Mouse (Mus musculus) kidney, postnatal 10 days (tissue): ENCODE measurements around the gene Nsun2.

Experiments used
- DNase-seq: peaks from one replicate; pipeline ENCODE4 v3.0.0; 2021; ENCODE audit warnings: mixed read lengths

Nsun2 gene

DNA sequence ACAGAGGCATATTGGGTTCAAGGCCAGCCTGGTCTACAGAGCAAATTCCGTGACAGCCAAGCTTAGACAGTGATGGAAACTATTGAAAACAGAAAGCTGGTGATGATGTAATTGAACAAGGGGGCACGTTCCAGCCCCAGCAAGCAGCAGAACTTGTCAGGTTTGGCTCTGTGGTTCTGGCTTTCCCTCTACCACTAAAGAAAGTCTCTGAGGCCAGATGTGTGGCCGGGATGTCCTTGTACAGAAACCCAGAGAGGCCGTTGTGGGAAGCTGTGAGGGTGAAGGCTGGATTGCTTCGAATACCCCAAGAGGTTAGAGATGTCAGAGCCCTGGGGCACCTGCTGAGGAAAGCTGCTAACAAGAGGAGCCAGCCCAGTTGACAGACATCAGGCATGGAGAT, 105.7 kb downstream of the Nsun2 start:
- DNase-seq: no peak

DNA sequence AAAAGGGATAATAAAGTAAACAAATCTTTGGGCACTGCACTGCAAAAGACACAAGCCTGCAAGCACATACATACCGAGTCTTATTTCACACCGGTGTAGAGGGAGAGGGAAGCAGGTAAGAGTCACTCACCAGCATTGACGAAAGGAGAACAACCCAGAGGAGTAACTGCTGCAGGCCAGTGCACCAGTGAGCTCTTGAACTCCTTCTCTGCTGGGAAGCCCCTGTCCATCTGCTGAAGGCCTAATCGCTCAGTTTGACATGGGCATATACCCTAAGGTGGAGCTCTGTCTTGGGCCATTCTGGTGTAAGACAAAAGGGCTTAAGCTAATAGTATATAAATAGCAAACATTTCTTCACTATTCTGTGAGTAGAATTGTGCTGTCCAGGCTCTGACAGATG, 106.6 kb downstream of the Nsun2 start:
- no peak for DNase-seq

DNA sequence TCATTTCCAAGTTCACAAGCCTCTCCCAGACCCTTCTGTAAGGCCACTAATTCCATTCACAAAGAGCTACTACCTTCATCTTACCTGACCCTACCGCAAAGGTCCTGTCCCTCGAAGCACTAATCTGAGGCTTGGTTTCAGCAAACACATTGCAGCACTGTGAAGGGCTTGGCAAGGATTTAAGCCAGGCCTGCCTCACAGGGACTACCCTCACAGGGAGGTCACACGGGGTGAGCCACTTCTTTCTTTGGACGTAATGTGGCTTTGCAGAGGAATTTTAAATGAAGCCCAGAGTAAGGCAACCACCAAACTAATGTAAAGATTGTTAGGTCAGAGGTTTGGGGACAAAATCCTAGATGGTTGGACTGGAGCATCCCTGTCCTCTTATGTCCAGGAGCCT, 107.0 kb downstream of the Nsun2 start:
- DNase-seq: no peak

DNA sequence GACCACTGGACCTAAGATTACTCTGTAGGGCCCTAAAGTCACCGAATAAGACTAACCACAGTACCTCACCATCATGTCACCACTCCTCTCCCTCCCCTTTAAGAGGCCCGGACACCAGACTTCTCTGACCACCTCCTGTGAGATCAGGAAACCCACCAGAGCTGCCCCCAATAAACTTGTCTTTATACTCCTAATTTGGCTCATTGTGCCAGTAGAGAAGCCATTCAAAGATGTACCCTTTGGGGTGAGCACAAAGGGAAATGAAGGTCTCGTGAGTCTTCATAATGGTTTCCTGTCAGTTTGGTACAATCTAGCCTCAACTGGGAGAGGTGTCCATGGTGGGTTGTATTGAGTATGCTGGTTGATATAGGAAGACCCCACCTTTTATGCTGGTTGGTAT, 107.5 kb downstream of the Nsun2 start:
- no peak for DNase-seq

DNA sequence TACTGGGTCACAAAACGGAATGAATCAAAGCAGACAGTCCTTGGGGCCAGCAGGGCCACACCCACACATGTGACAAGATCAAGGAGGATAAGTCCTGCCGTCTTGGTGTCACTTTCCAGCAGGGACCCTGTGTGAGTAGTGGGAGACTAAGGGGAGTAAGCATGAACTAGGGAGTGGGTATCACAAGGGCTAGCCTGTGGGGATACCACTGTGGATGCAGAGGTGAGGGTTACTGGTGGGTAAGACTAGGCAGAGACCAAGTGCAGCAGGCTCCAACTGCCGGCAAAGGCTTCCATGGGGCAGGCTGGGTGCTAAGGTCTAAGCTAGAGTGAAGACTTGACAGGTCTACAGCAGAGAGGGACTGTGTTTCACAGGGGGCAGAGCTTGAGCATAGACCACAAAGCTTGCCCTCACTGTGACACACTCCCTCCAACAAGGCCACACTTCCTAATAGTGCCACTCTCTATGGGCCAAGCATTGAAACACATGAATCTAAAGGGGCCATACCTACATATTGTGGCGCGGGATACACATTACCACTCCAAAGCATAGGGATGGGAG, 109.2 kb downstream of the Nsun2 start:
- DNase-seq: no peak

DNA sequence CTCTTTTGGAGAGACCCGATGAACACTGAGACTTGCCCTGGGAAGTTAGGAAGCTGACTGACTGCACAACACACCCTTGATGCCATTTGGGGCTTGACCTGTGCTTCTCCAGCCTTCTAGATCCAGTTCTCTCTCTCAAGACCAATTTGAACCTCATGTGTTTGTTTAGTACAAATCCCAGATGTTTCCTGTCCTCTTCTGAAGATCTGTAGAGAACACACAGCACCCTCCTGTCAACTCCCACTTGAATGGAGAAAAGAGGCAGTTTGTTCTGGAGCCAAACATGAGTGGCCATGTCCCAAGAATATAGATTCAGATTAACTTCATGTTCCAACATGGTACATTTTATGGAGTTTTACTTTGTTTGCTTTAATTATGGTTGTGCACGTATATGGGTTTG, 110.4 kb downstream of the Nsun2 start:
- DNase-seq: no peak

DNA sequence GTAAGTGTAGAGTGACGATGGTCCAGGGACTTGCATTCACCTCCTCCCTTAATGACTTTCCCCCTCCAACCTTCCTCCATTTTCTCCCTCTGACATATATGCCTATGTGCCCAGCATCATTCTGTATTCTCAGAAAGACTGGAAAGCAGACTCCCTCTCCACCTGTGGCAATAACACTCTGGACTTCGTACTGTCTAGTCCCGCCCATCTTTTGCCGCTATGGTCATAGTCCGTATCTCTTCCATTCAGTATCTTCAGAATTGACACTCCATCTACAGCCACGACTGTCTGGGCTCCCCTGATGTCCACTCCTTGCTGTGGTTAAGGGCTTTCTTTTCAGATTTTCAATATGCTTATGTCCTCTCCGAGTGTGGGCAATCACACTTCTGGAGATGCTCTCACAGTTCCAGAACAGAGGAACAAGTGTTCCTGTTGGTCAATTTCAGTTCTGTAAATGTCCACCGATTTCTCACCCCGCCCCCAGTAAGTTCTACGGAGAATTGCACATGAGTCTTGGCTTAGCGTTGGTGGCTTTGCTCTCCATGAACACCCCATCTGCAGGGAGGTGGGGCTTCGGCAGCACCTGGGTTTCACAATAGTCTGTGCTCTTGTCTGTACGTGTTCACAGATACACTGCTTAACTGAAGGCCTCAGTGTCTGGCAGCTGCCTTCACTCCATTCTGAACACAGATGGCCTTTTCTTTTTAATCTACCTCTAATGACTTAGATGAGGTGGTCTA, 111.1 kb downstream of the Nsun2 start:
- no peak for DNase-seq

DNA sequence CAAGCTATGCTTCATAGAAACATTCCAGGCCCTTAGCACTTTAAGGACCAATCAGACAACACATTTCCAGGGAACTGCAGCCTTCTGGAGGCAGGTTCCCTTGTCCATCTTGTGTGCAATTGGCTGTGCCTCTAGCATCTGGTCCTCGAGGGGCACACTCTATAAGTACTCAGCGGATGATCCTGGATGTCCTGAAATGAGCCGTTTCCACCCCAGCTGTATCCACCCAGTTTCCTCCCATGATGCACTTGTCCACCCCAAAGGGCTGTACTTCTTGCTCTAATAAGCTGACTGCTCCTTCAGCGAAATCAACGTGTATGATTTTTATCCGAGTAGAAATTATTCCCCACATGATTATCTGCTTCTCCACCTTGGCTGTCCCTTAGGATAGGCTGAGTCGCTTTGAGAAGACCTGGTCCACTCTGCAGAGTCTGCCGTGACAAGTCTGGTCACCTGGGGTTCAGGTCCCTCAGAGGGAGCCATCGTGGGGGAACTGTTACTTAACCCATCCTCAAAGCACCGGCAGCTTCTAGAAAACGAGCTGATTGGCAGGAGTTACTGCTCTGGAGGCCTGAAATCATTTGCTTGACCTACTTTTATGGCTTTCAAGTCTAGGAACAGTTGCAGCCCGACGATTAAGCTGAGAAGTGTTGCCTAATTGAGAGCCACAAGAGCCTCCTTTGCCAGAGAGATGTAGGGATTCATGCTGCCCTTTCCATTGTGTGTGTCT, 112.3 kb downstream of the Nsun2 start:
- DNase-seq: no peak

DNA sequence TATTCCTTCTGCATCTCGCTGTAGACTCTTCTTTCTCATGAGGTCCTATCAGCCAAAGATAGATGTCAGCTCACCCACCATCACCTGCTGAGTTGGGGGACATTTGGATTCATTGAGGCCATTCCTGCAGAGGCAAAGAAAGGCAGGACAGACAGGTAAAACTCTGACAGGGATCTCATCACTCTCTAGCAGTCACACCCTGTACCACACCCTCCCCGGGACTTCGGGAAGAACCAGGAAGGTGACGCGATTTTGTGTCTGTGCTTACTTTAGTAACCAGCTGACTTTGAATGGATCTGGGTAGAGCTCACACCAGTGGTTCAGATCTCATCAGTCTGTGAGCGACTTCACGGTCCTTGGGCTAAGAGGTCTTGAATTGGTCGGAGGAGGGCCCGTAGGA, 112.9 kb downstream of the Nsun2 start:
- DNase-seq: no peak

DNA sequence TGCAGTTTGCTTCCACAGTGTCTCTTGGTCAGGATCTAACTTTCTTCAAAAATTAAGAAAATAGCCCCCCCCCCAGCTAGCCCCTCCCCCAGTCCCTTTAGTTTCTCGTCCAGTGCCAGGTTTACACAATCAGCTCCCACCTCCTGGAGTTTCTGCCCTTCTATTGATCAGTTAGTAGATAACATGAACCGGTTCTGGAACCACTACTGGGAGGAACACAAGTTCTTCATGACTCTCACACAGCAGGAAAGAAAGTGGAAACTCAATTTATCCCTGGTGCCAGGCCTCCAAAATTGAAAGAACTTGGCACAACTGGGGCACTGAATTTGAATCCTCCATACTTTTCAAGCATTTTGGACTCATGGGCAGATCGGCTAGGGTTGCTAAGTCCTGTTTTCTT, 121.0 kb downstream of the Nsun2 start:
- no peak for DNase-seq

DNA sequence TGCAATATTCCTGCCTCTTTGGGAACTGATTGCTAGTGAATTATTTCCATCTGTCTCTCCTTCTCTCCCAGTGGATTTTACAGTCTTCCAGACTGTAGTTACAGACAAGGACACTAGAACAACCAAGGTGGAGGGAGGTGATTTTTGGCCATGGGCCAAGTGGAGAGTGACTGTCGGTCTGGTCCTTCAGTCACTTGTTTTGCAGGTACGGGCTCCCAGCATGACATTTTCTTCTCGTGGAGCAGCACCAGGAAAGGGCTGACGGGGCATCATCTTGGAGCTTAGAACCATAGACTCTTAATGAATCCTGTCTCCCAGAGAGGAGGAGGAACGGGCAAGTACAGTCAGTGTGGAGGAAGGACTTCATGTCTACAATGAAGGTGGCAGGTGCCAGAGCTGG, 138.6 kb downstream of the Nsun2 start:
- DNase-seq: no peak

DNA sequence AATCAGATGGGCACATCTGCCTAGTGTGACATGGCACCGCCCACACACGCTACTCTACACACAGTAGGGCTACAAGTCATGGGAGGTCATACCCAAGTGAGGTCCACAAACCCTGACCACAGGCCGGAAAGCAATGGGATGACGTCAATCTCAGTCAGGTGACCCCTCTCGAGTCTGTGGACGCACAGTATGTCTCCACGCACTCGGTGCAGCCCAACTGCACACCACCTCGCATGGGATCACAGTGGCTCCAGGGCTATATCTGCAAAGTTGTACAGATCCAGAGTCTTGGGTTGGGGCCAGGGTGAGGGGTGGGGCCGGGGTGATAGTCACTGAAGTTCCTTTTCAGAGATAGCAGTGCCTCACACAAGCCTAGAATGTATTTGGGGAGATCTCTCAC, 139.0 kb downstream of the Nsun2 start:
- DNase-seq: no peak

DNA sequence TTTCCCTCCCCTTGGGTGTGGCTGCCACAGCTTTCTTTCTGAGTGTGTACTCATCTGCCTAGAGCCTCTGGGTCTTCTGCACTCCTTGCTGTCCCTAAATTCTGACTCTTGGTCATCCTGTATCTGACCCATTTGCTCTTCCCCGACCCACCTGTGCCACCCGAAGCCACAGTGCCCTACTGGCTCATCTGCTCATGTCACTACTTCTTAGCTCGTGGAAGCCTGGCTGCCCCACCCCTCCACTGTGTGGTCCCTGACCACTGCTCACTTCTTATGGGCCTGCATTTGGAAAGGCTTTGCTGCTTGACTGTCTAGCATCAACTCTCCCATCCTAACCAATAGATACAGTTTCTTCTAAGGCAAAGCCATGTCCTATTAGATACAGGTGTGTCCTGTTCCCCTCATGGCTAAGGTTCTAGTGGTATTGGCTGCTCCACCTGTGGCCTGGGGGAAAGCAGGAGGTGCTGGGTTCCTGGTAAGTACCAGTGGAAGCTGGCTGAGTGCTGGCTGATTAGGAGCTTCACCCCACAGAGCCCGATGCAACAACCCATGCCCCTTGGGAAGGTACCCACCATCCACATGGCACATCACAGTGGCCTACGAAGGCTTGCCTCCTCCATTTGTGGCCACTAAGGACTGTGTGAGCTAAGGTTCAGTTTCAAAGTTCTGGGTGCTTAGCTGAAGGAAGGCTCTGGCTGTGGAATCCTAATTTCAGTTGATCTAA, 139.8 kb downstream of the Nsun2 start:
- no peak for DNase-seq

DNA sequence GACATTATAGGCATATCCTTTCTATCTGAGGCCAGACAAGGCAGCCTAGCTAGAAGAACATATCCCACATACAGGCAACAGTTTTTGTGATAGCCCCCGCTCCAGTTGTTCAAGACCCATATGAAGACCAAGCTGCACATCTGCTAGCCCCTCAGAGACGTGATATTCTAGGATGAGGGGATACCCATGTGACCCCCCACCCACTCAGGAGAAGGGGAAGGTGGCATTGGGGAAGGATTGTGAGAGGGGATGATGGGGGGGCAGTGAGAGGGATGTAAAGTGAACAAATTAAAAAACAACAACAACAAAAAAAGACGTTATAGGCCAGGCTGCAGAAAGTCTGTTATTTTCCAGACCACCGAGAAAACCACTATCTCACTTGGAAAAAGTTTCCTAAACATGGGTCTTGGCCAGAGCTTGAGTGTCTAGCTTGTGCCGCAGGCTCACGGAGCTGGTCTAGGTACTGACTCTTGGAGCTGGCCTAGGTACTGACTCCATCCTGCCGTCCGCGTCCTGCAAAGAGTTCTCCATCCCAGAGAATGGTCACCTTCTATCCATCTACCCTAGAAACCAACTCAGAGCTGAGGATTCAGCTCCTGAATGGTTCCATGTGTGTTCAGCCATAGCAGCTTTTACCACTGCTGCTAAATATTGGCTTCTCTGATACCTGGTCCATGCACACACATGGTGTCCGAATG, 140.5 kb downstream of the Nsun2 start:
- no peak for DNase-seq
